Mouse (Mus musculus) heart, embryonic 12.5 days (tissue): ENCODE measurements at regions not wholly inside any gene's neighbourhood (a gene's known extent, or its start where the extent isn't known, plus 50 kb on each side); places are given as distances from the start of the nearest gene placed in this dataset.
A peak's percentile ranks its signal among the peaks of the same experiment; 100 is the strongest.

Experiments used
- ATAC-seq: fragments of 200-750 bp; cut with Nextera tagmentation; 2 replicates; pipeline ENCODE4 v1.8.0; 2017; ENCODE audit warnings: moderate TSS enrichment, moderate library complexity; ENCODE audit not compliant: insufficient number of reproducible peaks, low FRiP score
- H3K27ac ChIP-seq: fragments of 300-500 bp; sonication (generic); 2 replicates; pipeline ENCODE4 v1.5.1; 2016; ENCODE audit warnings: mild to moderate bottlenecking, moderate library complexity; ENCODE audit not compliant: poor library complexity, severe bottlenecking
- H3K27me3 ChIP-seq: fragments of 300-500 bp; sonication (generic); replicated peaks from 2 replicates; pipeline ENCODE4 v1.6.1; 2016; ENCODE audit warnings: mild to moderate bottlenecking, moderate library complexity
- H3K36me3 ChIP-seq: fragments of 300-500 bp; sonication (generic); 2 replicates; pipeline ENCODE4 v1.6.1; 2016; ENCODE audit warnings: mild to moderate bottlenecking, moderate library complexity
- H3K4me1 ChIP-seq: fragments of 300-500 bp; sonication (generic); replicated peaks from 2 replicates; pipeline ENCODE4 v1.6.1; 2016; ENCODE audit warnings: mild to moderate bottlenecking
- H3K4me2 ChIP-seq: fragments of 300-500 bp; sonication (generic); 2 replicates; pipeline ENCODE4 v1.6.1; 2016; ENCODE audit warnings: mild to moderate bottlenecking, moderate library complexity
- H3K4me3 ChIP-seq: fragments of 300-500 bp; sonication (generic); 2 replicates; pipeline ENCODE4 v1.5.1; 2016; ENCODE audit warnings: mild to moderate bottlenecking
- H3K9ac ChIP-seq: fragments of 300-500 bp; sonication (generic); 2 replicates; pipeline ENCODE4 v1.6.1; 2016; ENCODE audit warnings: mild to moderate bottlenecking, moderate library complexity
- H3K9me3 ChIP-seq: fragments of 300-500 bp; sonication (generic); replicated peaks from 2 replicates; pipeline ENCODE4 v1.6.1; 2016; ENCODE audit warnings: mild to moderate bottlenecking, moderate library complexity
- WGBS: fragments of 180-500 bp; shearing (Covaris S2); methylation state at CpG from one replicate; pipeline ENCODE4 v1.1.7; 2016; 5-methylcytosine and 5-hydroxymethylcytosine counted together

DNA sequence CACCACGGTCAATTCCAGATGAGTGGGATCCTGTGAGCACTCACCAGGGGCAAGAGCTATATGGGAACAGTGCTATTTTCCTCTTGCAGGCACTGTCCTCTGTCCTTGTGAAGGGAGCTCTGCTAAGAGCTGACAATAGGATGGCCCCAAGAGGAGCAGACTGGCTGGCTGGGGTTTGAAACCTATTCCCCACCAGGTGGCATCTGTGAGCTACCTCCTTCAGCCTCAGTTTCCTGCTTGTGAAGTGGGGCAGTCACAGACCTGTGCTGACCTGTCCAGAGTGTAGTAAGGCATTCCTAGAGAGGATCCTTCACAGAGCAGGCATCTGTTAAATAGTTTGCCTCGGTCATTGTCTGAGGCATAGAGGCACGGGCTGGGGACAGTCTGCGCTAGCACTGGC, 71.8 kb upstream of the Lrpap1 start:
- ATAC-seq = no peak
- 0 out of 2 replicates have a peak, but pooled peaks cover 9% of the 10 kb centered on the region for H3K27me3 ChIP-seq
- H3K4me1 ChIP-seq = peaks cover 5% of the 10 kb centered on the region; the same call in 1 of the 2 replicates
- no peak overlapping the region for H3K4me2 ChIP-seq
- H3K9ac ChIP-seq = no peak overlapping the region
- H3K27ac ChIP-seq = no peak overlapping the region
- H3K36me3 ChIP-seq = no peaks in the 10 kb centered on the region
- WGBS = 70% methylated on average over 4 of the region's 4 CpGs
- no peaks in the 10 kb centered on the region for H3K9me3 ChIP-seq
- no peak overlapping the region for H3K4me3 ChIP-seq

DNA sequence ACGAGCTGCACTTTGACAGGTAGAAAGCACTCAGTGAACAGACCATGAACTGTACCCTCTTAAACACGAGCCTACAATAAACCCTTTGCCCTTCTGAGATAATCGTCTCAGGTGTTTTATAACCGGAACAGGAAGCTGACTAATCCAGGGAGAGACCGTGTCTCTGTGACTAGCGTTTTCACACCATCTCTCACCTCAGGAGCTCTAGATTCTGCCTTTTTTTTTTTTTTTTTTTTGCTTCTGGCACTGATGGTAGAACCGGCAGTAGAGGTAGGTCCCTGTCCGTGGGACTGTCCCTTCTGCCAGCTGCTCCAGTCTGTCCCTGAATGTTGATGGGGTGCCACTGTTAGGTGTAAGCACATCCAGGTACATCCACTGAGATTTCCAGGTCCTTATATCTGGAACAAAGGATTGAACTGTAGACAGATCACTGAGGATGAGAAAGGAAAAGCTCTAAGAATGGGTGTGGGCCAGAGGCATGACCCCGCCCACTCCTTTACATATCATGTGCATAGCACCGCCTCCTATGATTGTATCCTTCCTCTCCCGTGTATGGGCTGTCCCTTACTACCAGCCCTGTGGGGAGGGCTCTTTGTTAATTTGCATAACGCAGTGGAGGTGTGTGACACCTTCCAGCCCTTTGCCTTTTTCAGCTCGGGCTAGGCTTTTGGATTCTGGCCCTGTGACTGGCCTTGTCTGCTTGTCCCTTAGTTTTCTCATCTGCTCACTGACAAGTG, 70.7 kb upstream of the Lrpap1 start:
- peak; percentile 51; the same call in 1 of the 2 replicates for ATAC-seq
- H3K9ac ChIP-seq = no peak overlapping the region
- 0 out of 2 replicates have a peak, but pooled peaks cover 9% of the 10 kb centered on the region for H3K27me3 ChIP-seq
- peaks cover 5% of the 10 kb centered on the region; the same call in 1 of the 2 replicates for H3K4me1 ChIP-seq
- H3K4me3 ChIP-seq = no peak overlapping the region
- WGBS = 53% methylated on average over 13 of the region's 13 CpGs
- no peak overlapping the region for H3K27ac ChIP-seq
- no peak overlapping the region for H3K4me2 ChIP-seq
- no peaks in the 10 kb centered on the region for H3K9me3 ChIP-seq
- H3K36me3 ChIP-seq = no peaks in the 10 kb centered on the region

DNA sequence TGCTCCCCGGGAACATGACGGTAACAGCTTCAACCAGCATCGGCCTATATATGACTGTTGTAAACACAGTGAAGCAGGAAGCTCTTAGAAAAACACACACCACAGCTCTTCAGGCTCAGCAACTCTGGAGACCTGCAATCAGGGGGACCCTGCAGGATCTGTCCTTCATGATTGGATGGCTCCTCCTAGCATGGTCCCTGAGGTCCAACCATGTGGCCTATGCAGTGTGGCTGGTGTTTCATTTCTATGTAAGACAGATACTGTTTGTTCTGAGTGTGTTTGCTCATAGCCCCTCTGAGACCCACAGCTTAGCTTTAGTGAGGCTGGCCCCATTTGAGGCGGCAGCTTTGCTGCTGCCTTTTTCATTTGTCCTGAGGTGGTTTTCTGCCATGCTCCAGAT, 68.8 kb upstream of the Lrpap1 start:
- 59% methylated on average over 4 of the region's 4 CpGs for WGBS
- H3K4me3 ChIP-seq = no peak overlapping the region

DNA sequence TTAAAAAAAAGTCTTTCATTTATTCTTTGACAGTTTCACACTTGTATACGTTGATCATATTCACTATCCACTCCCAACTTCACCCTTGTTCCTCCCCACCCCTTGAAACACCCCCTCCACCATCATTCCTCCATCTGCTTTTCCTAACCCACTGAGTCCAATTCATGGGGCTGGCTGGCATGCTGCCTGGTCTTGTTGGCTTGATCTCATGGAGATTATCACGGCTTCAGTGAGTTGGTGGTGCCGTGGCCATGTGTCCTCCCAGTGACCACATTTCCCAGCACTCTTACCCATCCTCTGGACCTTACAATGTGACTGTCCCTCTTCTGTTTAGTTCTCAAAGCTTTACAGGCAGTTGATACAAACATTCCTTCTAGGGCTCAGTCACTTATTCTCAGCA, 65.8 kb upstream of the Lrpap1 start:
- H3K27me3 ChIP-seq = 0 out of 2 replicates have a peak, but pooled peaks cover under 1% of the 10 kb centered on the region
- no peak overlapping the region for H3K27ac ChIP-seq
- no peaks in the 10 kb centered on the region for H3K36me3 ChIP-seq
- H3K9me3 ChIP-seq = peaks cover 3% of the 10 kb centered on the region; the same call in 1 of the 2 replicates
- H3K9ac ChIP-seq = no peak overlapping the region
- H3K4me3 ChIP-seq = no peak overlapping the region
- H3K4me1 ChIP-seq = peaks cover 10% of the 10 kb centered on the region
- WGBS = 83% methylated on average over 3 of the region's 3 CpGs
- ATAC-seq = no peak
- H3K4me2 ChIP-seq = no peak overlapping the region

More for the DNA sequence above, 68.8 kb upstream of the Lrpap1 start:
- H3K27me3 ChIP-seq = 0 out of 2 replicates have a peak, but pooled peaks cover 9% of the 10 kb centered on the region
- H3K27ac ChIP-seq = no peak overlapping the region
- no peak for ATAC-seq
- no peak overlapping the region for H3K9ac ChIP-seq
- H3K4me1 ChIP-seq = peaks cover 3% of the 10 kb centered on the region; the same call in 1 of the 2 replicates
- H3K36me3 ChIP-seq = no peaks in the 10 kb centered on the region
- H3K4me2 ChIP-seq = no peak overlapping the region
- no peaks in the 10 kb centered on the region for H3K9me3 ChIP-seq

DNA sequence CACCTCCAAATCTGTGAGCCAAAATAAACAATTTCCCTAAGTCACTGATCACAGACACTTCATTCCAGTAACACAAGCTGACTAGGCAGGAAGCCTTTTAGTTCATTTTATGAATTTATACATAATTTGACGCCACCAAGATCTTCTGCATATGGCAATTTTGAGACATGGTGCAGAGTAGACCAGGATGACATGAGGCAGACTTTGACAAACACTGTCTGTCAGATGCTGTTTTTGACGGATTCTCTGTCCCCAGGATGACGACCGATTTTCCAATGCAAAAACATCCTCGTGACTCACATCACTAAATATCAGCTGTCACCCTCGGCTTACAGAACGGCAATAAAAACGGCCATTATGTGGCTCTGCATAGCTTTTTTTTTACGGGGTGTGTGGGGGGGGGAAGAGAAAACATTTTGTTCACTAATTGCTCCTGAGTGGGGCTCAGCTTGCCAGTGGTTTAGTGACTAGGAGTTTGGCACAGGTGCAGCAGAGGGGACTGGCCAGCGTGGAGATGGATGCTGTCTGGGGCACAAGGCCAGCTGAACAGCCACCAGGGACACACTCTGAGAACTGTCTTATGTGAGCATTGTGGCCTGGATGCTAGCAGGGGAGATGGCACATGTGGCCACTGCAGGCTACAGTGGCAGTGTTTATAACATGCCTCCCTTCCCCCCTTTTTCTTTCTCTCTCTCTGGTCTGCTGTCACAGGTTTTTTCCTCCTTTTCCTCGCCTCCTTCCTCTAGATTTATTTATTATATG, 65.0 kb upstream of the Lrpap1 start:
- Histone ChIP-seq H3K27me3 (no peaks in the 10 kb centered on the region), H3K36me3 (no peaks in the 10 kb centered on the region), H3K4me1 (peaks cover 17% of the 10 kb centered on the region), H3K4me2 (no peak overlapping the region), H3K4me3 (no peak overlapping the region), H3K27ac (no peak overlapping the region), H3K9ac (no peak overlapping the region), H3K9me3 (peaks cover 3% of the 10 kb centered on the region; the same call in 1 of the 2 replicates)
- 86% methylated on average over 11 of the region's 11 CpGs for WGBS
- no peak for ATAC-seq

DNA sequence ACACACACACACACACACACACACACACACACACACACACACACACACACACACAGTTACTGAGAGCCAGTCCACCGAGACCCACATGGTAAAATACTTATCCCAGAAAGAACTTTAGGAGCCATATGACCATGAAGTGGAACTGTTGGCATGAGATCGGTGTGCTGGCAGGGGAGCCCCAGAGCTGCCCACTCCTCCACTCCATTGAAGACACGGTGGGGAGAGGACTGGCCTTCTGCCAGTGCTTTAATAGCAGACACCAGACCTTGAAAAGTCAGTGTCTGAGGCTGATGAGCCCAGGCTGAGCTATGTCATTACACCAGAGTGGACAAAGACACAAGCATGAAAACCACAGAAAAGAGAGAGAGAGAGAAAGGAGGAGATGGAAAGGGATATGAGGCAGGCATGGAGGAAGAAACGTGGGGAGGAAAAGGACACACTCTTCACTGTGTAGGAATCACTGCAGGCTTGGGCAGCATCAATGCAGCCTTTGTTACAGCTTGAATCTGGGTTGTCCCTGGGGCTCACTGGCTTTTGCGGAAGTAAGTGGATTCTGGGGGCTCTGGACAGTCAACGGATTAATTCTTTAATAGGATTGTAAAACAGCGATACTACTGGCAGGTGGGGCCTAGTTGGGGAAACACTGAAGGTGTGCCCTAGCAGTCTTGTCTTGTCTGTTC, 64.2 kb upstream of the Lrpap1 start:
- H3K4me3 ChIP-seq = no peak overlapping the region
- H3K9me3 ChIP-seq = peaks cover 3% of the 10 kb centered on the region; the same call in 1 of the 2 replicates
- no peaks in the 10 kb centered on the region for H3K27me3 ChIP-seq
- ATAC-seq = no peak
- no peak overlapping the region for H3K9ac ChIP-seq
- H3K4me2 ChIP-seq = no peak overlapping the region
- no peak overlapping the region for H3K27ac ChIP-seq
- no peaks in the 10 kb centered on the region for H3K36me3 ChIP-seq
- whole genome bisulfite sequencing = 72% methylated on average over 7 of the region's 7 CpGs
- H3K4me1 ChIP-seq = peaks cover 21% of the 10 kb centered on the region

DNA sequence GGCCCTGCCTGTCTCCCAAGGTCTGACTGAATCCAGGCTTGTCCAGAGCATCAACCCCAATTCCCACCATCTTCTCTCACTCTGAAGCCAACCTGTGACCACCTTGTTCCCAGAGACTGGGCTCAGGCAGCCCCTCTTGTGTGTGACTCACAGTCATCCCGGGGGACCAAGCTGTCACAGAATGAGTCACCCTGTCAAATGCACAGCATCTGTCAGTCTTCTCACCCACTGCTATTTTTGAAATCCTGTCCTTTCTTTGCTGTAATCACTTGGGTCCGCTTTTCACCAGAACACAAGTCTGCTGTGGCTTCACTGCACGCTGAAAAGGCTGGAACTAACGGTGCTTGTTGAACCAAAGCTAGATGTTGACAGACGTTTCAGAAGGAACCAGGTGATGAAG, 63.3 kb upstream of the Lrpap1 start:
- ATAC-seq = no peak
- H3K4me2 ChIP-seq = no peak overlapping the region
- H3K9ac ChIP-seq = no peak overlapping the region
- no peak overlapping the region for H3K4me3 ChIP-seq
- H3K27ac ChIP-seq = no peak overlapping the region
- peaks cover 21% of the 10 kb centered on the region for H3K4me1 ChIP-seq
- WGBS = 30% methylated on average over 5 of the region's 5 CpGs
- no peaks in the 10 kb centered on the region for H3K27me3 ChIP-seq
- H3K36me3 ChIP-seq = no peaks in the 10 kb centered on the region
- H3K9me3 ChIP-seq = peaks cover 3% of the 10 kb centered on the region; the same call in 1 of the 2 replicates

DNA sequence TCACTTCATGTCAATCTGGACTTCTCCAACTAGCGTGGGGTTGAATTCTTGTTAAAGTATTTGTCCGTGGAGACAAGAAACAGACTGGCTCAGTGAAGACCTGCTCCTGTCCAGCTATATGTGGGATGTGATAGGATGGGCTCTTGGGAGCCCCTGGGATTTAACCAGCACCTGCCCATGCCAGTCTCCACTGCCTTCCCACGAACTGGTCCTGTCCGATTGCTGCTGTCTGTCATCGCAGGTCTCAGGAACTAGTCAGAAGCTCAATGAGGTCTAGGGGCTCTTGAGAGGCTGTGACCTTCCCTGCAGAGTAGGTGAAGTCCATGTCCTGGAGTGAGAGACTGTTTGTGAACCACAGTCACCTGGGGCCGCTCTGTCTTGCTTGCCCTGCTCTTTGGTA, 62.8 kb upstream of the Lrpap1 start:
- WGBS = 72% methylated on average over 6 of the region's 6 CpGs
- H3K27ac ChIP-seq = no peak overlapping the region
- H3K36me3 ChIP-seq = no peaks in the 10 kb centered on the region
- H3K27me3 ChIP-seq = no peaks in the 10 kb centered on the region
- H3K4me3 ChIP-seq = no peak overlapping the region
- H3K4me2 ChIP-seq = no peak overlapping the region
- no peak overlapping the region for H3K9ac ChIP-seq
- peaks cover 3% of the 10 kb centered on the region; the same call in 1 of the 2 replicates for H3K9me3 ChIP-seq
- peaks cover 21% of the 10 kb centered on the region for H3K4me1 ChIP-seq
- ATAC-seq = no peak

DNA sequence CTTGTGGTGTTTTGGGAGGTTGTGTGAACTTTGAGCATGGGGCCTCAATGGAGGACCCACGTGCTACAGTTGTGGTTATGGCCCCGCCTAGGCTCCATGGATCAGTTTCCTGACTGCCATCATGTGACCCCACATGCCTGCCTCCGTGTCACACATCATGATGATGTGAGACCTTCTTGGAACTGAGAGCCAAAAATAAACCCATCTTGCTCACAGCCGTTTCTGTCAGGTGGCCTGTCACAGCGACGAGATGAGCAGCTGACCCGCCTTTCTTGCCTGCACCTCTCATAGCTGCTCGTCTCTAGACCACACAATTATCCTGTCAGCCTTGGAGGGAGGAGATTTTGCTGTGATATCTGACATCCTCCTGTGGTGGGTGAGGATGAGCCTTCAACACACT, 60.4 kb upstream of the Lrpap1 start:
- Histone ChIP-seq H3K9ac (no peak overlapping the region), H3K4me1 (peaks cover 27% of the 10 kb centered on the region), H3K27me3 (no peaks in the 10 kb centered on the region), H3K27ac (no peak overlapping the region), H3K36me3 (no peaks in the 10 kb centered on the region), H3K4me3 (no peak overlapping the region), H3K9me3 (peaks cover 3% of the 10 kb centered on the region; the same call in 1 of the 2 replicates), H3K4me2 (no peak overlapping the region)
- 45% methylated on average over 8 of the region's 8 CpGs for WGBS
- ATAC-seq = 0 out of 2 replicates have a peak, but pooled peaks have one; percentile 33

DNA sequence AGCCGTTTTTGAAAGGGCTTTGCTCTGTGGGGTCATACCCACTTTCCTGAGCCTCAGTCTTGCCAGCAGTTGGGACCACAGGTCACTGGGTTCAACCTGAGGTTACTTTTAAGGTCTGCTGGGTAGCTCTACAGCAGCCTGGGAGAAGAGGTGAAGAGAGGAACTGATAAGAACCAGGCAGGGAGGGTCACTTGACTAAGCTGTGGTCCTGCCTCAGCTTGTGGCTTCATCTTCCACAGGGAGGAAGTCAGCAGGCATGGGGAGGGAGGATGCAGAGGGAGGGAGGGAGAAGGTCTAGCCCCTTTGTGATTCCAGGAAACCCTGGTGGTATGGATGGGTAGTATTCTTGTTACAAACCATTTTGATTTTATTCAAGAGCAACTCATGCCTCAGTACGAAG, 59.9 kb upstream of the Lrpap1 start:
- no peak overlapping the region for H3K9ac ChIP-seq
- H3K4me1 ChIP-seq = peaks cover 31% of the 10 kb centered on the region
- H3K9me3 ChIP-seq = peaks cover 3% of the 10 kb centered on the region; the same call in 1 of the 2 replicates
- H3K4me3 ChIP-seq = no peak overlapping the region
- no peak overlapping the region for H3K27ac ChIP-seq
- WGBS = 43% methylated on average over 2 of the region's 2 CpGs
- no peak for ATAC-seq
- no peaks in the 10 kb centered on the region for H3K36me3 ChIP-seq
- H3K4me2 ChIP-seq = no peak overlapping the region
- H3K27me3 ChIP-seq = no peaks in the 10 kb centered on the region

DNA sequence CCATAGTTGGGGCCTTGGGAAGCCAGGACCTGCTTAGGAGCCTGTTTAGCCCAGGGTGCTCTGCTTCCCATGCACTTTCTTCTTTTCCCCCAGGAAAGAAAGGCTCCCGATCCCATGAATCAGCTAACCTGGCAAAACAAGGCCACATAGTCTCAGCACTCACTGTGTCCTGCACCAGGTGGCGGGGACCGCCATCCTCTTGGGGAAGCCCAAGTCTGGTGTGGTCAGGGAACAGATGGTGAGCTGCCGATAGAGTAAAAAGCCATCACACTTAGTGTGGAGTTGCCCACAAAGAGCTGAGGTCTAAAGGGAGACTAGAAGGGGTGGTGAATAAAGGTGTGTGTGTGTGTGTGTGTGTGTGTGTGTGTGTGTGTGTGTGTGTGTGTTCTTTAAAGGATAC, 57.0 kb upstream of the Lrpap1 start:
- no peak overlapping the region for H3K27ac ChIP-seq
- H3K9ac ChIP-seq = no peak overlapping the region
- no peak for ATAC-seq
- H3K4me2 ChIP-seq = no peak overlapping the region
- WGBS = 94% methylated on average over 4 of the region's 4 CpGs
- no peak overlapping the region for H3K4me3 ChIP-seq
- peaks cover 50% of the 10 kb centered on the region for H3K4me1 ChIP-seq
- H3K9me3 ChIP-seq = peaks cover 3% of the 10 kb centered on the region; the same call in 1 of the 2 replicates
- H3K27me3 ChIP-seq = no peaks in the 10 kb centered on the region
- no peaks in the 10 kb centered on the region for H3K36me3 ChIP-seq
